Mouse (Mus musculus) forebrain, embryonic 11.5 days (tissue): ENCODE results near the gene Umad1. TPM values are rescaled to one million over a fixed set of nuclear protein-coding genes. Genes with fewer than 3 reads are reported as not detected.

Source experiments
- ATAC-seq: fragments of 200-750 bp; cut with Nextera tagmentation; replicated peaks from 2 replicates; pipeline ENCODE4 v1.8.0; 2017; ENCODE audit warnings: moderate TSS enrichment; ENCODE audit not compliant: low FRiP score
- DNase-seq: peaks from one replicate; pipeline ENCODE4 v3.0.0-alpha.2; 2017; ENCODE audit warnings: low spot score
- H3K27ac ChIP-seq: fragments of 300-500 bp; sonication (generic); 2 replicates; pipeline ENCODE4 v1.5.1; 2014; ENCODE audit warnings: low read depth, low read length
- H3K27me3 ChIP-seq: fragments of 300-500 bp; sonication (generic); 2 replicates; pipeline ENCODE4 v1.6.1; 2014; ENCODE audit warnings: mild to moderate bottlenecking, low read length, mixed read lengths; ENCODE audit not compliant: control insufficient read depth, insufficient read depth
- H3K36me3 ChIP-seq: fragments of 300-500 bp; sonication (generic); 2 replicates; pipeline ENCODE4 v1.6.1; 2014; ENCODE audit warnings: mild to moderate bottlenecking, low read length, moderate library complexity, mixed read lengths; ENCODE audit not compliant: control insufficient read depth, insufficient read depth
- H3K4me1 ChIP-seq: fragments of 300-500 bp; sonication (generic); replicated peaks from 2 replicates; pipeline ENCODE4 v1.6.1; 2014; ENCODE audit warnings: low read length, mixed read lengths; ENCODE audit not compliant: control insufficient read depth, insufficient read depth
- H3K4me2 ChIP-seq: fragments of 300-500 bp; sonication (generic); 2 replicates; pipeline ENCODE4 v1.6.1; 2014; ENCODE audit warnings: low read depth, mild to moderate bottlenecking, low read length, moderate library complexity, mixed read lengths; ENCODE audit not compliant: severe bottlenecking
- H3K4me3 ChIP-seq: fragments of 300-500 bp; sonication (generic); 2 replicates; pipeline ENCODE4 v1.5.1; 2014; ENCODE audit warnings: low read depth, low read length
- H3K9ac ChIP-seq: fragments of 300-500 bp; sonication (generic); 2 replicates; pipeline ENCODE4 v1.6.1; 2014; ENCODE audit warnings: low read length
- H3K9me3 ChIP-seq: fragments of 300-500 bp; sonication (generic); 2 replicates; pipeline ENCODE4 v1.6.1; 2016; ENCODE audit warnings: low read length, mixed read lengths; ENCODE audit not compliant: control insufficient read depth
- WGBS: fragments of 180-500 bp; shearing (Covaris S2); extraction: QIAGEN DNeasy Blood & Tissue Kit; methylation state at CpG from one replicate; pipeline ENCODE4 v1.1.7; 2014; 5-methylcytosine and 5-hydroxymethylcytosine counted together
- polyA plus RNA-seq: library from polyadenylated mRNA; unstranded; fragments of >200 nt; fragmentation: Nextera tagmentation; extraction: Ambion mirVana; gene quantifications from 2 replicates; pipeline ENCODE4 v1.2.1, GENCODE M21; 2014

The Umad1 gene
- polyA plus RNA-seq, 1 experiment from 2014 or later = 18.9 TPM

DNA sequence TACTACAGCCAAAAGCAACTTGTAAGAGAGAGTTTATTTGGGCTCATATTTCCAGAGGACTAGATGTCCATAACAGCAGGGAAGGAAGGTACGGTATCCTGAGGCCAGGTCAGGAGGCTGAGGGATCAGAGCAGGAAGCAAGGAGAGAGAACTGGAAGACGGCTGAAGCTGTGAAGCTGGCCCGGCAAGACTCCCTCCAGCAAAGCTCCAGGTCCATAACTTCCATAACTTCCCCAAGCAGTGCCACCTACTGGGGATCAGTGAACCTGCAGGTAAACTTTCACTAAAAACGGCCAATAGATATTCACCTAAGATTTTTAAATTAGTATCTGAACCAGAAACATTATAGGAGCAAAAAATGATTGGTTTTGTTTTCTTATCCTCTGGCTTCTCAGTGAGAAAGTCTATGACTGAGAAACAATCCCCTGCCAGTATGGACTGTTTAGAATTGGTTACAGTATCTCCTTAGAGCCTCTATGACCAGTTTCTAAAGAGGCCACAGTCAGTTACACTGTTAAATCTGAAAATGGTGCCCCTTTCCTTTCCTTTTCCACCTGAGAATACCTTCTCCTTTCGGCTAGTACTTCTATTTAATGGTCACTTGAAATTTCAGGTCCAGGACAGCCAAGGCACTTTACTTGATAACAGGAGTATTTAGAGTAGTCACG, 15.4 kb downstream of the Umad1 start:
- no peaks in the 10 kb centered on the region for H3K27me3 ChIP-seq
- H3K4me2 ChIP-seq = no peak overlapping the region
- 0 out of 2 replicates have a peak, but pooled peaks cover 2% of the 10 kb centered on the region for H3K4me1 ChIP-seq
- DNase-seq (peak; percentile 76), ATAC-seq (0 out of 2 replicates have a peak, but pooled peaks have one; percentile 60)
- no peak overlapping the region for H3K4me3 ChIP-seq
- H3K9ac ChIP-seq = no peak overlapping the region
- H3K36me3 ChIP-seq = no peaks in the 10 kb centered on the region
- no peak overlapping the region for H3K27ac ChIP-seq
- no peaks in the 10 kb centered on the region for H3K9me3 ChIP-seq
- WGBS = 35% methylated on average over 6 of the region's 6 CpGs

DNA sequence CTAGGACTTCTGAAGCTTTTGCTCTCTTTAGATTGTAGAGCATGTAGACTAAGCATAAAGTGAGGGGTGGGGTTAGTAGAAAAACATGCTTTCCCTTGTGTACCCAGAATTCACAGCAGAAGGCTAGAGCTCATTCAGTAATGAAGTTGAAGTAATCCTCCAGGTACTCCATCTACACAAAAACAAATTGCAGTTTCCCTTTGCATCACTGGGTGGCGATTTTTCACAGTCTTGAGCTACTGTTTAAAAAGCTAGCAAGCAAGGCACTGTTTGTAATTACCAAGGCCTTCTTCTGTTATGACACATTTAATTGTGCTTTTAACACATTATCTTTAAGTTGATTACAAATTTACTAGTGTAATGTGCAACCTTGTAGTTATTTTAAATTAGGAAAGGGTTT, 16.0 kb downstream of the Umad1 start:
- DNase-seq = no peak
- H3K27me3 ChIP-seq = no peaks in the 10 kb centered on the region
- ATAC-seq = peak; percentile 61
- WGBS = 10% methylated on average over 1 of the region's 1 CpGs
- H3K4me2 ChIP-seq = no peak overlapping the region
- no peak overlapping the region for H3K9ac ChIP-seq
- H3K36me3 ChIP-seq = no peaks in the 10 kb centered on the region
- no peak overlapping the region for H3K27ac ChIP-seq
- no peaks in the 10 kb centered on the region for H3K9me3 ChIP-seq
- H3K4me3 ChIP-seq = no peak overlapping the region
- H3K4me1 ChIP-seq = 0 out of 2 replicates have a peak, but pooled peaks cover 2% of the 10 kb centered on the region

DNA sequence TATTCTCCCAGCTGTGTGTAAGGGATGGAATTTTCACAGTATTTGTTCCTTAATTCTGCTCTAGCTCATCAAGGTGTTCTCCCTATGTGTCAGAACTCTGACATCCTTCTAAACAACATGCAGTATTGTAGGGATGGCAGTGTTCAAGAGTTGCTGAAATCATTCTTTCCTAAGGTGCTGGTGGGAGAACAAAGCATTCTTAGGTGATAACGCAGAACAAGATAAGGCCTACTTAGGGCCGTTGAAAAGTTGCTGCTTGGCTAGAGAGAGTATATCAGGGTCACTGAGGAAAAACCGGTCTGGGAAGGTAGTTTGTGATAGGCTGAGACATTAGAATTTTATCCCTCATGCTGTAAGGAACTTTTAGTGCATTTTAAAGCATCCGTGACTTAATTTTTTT, 17.3 kb downstream of the Umad1 start:
- Histone ChIP-seq H3K36me3 (no peaks in the 10 kb centered on the region), H3K9me3 (no peaks in the 10 kb centered on the region), H3K27me3 (no peaks in the 10 kb centered on the region), H3K4me1 (0 out of 2 replicates have a peak, but pooled peaks cover 2% of the 10 kb centered on the region), H3K27ac (no peak overlapping the region), H3K4me2 (no peak overlapping the region), H3K4me3 (no peak overlapping the region), H3K9ac (no peak overlapping the region)
- ATAC-seq (no peak), DNase-seq (no peak)
- 89% methylated on average over 4 of the region's 4 CpGs for WGBS

DNA sequence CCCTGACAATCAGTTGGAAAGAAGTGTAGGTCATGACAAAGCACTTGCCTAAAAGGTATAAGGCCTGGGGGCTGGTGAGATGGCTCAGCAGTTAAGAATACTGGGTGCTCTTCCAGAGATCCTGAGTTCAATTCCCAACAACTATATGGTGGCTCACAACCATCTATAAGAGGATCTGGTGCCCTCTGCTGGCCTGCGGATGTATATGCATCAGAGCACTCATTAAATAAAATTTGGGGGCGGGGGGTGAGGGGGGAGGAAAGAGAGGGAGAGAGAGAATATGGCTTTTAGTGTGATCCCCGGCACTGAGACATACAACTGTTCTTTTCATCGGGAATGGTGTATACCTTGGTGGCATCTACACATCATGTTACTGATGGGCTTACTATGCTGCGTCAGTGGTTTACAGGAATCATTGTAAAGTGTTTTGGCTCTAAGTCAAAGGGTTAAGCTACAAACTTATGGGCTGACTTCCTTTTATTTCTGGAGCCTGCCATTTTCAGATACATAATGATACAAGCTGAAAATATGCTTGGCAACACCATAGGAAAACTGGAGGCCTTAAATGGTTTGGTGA, 19.4 kb downstream of the Umad1 start:
- Histone ChIP-seq H3K27ac (no peak overlapping the region), H3K4me3 (no peak overlapping the region), H3K9ac (no peak overlapping the region), H3K4me2 (no peak overlapping the region), H3K27me3 (no peaks in the 10 kb centered on the region), H3K4me1 (0 out of 2 replicates have a peak, but pooled peaks cover 2% of the 10 kb centered on the region), H3K9me3 (no peaks in the 10 kb centered on the region), H3K36me3 (no peaks in the 10 kb centered on the region)
- DNase-seq (no peak), ATAC-seq (no peak)
- WGBS = 71% methylated on average over 5 of the region's 5 CpGs

DNA sequence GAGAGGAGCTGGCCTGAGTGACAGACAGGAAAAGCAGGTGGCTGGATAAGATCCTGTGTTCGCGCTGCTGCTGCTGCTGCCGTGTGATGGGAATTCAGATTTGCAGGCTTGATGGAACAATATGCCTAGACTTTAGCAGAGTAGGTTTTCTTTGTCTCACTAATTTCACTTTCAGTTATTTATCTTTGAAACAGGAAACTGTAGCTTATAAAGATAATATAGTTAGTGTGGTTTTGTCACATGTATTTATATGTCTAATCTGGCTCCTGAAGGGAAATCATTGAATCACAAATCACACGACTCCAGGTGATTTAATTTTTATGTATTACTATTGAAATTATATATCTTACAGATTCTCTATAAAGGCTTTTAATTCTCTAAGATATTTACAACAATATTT, 24.2 kb downstream of the Umad1 start:
- H3K4me3 ChIP-seq = no peak overlapping the region
- no peak for DNase-seq
- no peak overlapping the region for H3K4me2 ChIP-seq
- H3K4me1 ChIP-seq = no peaks in the 10 kb centered on the region
- H3K9me3 ChIP-seq = no peaks in the 10 kb centered on the region
- H3K27me3 ChIP-seq = no peaks in the 10 kb centered on the region
- H3K36me3 ChIP-seq = no peaks in the 10 kb centered on the region
- ATAC-seq = no peak
- no peak overlapping the region for H3K9ac ChIP-seq
- H3K27ac ChIP-seq = no peak overlapping the region
- WGBS = 92% methylated on average over 4 of the region's 4 CpGs

DNA sequence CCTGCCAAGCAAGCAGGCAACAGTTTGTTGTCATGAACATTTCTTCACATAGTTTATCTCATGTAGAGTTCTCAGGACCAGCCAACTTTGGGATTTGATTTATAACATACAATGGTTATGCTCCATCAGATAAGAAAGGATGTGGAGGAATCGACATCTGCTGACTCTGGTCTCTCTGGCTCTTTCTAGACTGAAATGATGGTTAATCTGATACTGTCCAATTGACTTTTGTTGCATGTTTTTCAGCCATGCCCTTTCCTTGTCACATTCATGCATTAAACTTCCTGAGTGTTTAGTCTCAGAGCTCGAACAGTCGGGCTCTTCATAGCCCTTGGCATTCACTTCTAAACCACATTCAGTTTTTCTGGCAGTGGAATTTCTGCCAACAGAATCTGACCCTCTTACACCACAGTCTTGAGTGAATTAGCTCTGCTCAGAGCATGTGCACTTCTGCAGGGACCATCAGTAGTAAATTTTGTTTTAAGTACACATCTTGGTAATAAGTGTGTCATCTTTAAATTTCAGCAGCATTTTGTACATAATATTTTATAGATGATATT, 26.4 kb downstream of the Umad1 start:
- no peak overlapping the region for H3K27ac ChIP-seq
- H3K4me3 ChIP-seq = no peak overlapping the region
- H3K9ac ChIP-seq = no peak overlapping the region
- no peak overlapping the region for H3K4me2 ChIP-seq
- no peaks in the 10 kb centered on the region for H3K9me3 ChIP-seq
- DNase-seq = no peak
- 84% methylated on average over 3 of the region's 3 CpGs for WGBS
- no peaks in the 10 kb centered on the region for H3K36me3 ChIP-seq
- H3K4me1 ChIP-seq = no peaks in the 10 kb centered on the region
- H3K27me3 ChIP-seq = no peaks in the 10 kb centered on the region
- ATAC-seq = no peak

DNA sequence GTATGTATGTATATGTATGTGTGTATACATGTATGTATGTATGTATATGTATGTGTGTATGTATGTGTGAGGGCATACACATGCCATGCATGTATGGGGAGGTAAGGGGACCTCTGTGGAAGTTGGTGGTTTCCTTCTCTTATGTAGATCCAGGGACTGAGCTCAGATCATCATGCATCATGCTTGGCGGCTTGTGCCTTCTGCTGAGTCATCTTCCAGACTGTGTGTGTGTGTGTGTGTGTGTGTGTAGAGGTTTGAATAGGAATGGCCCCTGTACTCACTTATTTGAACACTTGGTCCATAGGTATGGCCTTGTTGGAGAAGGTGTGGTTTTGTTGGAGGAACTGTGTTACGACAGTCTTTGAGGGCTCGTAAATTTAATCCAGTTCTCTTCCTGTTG, 27.1 kb downstream of the Umad1 start:
- Histone ChIP-seq H3K9me3 (no peaks in the 10 kb centered on the region), H3K4me1 (no peaks in the 10 kb centered on the region), H3K27ac (no peak overlapping the region), H3K27me3 (no peaks in the 10 kb centered on the region), H3K4me2 (no peak overlapping the region), H3K9ac (no peak overlapping the region), H3K36me3 (no peaks in the 10 kb centered on the region), H3K4me3 (no peak overlapping the region)
- 94% methylated on average over 3 of the region's 3 CpGs for WGBS
- DNase-seq (no peak), ATAC-seq (no peak)

DNA sequence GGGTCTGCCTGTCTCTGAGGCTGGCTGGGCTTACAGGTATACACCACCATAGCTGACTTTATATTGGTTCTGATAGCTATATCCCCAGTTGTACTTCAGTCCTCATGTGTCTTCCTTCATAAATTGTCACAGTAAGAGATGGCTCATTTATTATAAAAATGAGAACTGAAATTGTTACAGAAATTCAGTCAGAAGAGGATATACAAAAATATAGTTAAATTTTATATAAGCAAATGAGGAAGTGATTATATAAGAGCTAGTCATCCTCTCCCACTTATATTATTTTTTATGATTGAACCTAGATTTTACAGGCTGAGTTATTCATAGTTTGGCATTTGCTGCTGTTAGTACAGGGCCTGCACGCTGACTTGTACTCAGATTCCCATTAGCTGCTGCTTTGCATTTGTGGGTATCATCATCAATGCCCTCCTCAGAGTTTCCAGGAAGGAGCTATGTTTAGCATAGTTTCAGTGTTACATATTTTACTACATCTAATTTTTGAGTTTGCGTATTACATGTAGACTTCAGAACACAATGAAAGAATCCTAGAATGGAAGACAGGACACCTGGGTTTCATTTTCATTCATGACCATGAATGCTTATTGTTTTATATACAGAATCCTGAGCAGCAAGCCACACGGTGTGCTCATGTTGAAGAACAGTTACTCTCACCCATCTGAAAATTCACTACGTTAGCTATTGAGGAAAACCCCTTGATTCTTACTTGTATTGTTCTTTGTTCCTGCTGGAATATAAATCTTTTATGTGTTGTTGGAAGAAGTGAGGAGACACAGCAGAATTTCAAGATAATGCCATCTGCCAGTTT, 29.9 kb downstream of the Umad1 start:
- Histone ChIP-seq H3K27ac (no peak overlapping the region), H3K27me3 (no peaks in the 10 kb centered on the region), H3K36me3 (no peaks in the 10 kb centered on the region), H3K9ac (no peak overlapping the region), H3K4me3 (no peak overlapping the region), H3K4me1 (no peaks in the 10 kb centered on the region), H3K9me3 (no peaks in the 10 kb centered on the region), H3K4me2 (no peak overlapping the region)
- ATAC-seq (no peak), DNase-seq (no peak)
- 90% methylated on average over 4 of the region's 4 CpGs for WGBS
